Mouse (Mus musculus): ENCODE data around the gene Rpp25. TPM values are rescaled to one million over a fixed set of nuclear protein-coding genes. Genes with fewer than 3 reads are reported as not detected.
A peak's percentile ranks its signal among the peaks of the same experiment; 100 is the strongest.

Rpp25 gene
- polyA plus RNA-seq (2012; rRNA removed) = 15.1 and 16.0 TPM in 2 replicates

- Histone ChIP-seq H3K27ac (ENCODE audit: insufficient read depth, low read length) (peak within 1 kb of the TSS; percentile 11; the same call in 1 of the 2 replicates), H3K4me1 (ENCODE audit: control insufficient read depth, insufficient read depth, low read length) (no peaks in the 10 kb centered on the region), H3K4me3 (ENCODE audit: insufficient read depth, low read length) (peak within 1 kb of the TSS; percentile 43)
- no peak for TF ChIP-seq CTCF (IDR thresholded peaks at IDR 0.05; ENCODE audit: extremely low read depth, insufficient read depth, low read length)
- 0 out of 2 replicates have a peak, but pooled peaks have one; percentile 27 for TF ChIP-seq POLR2A (IDR thresholded peaks at IDR 0.05; ENCODE audit: extremely low read depth, insufficient read depth, low read length)
Observed at GRCm38 (mm10) chr9:57503622-57504380, at the start of gene Rpp25. Rpp25 (plus strand) TSS chr9:57504026.

GRCm38 (mm10) chr9:57459707-57460106 is 44.1 kb upstream of the Rpp25 start:
- TF ChIP-seq CTCF (IDR thresholded peaks at IDR 0.05; ENCODE audit: extremely low read depth, insufficient read depth, low read length) (0 out of 2 replicates have a peak, but pooled peaks have one; percentile 14), POLR2A (IDR thresholded peaks at IDR 0.05; ENCODE audit: extremely low read depth, insufficient read depth, low read length) (no peak)
- Histone ChIP-seq H3K27ac (ENCODE audit: insufficient read depth, low read length) (no peak overlapping the region), H3K4me3 (ENCODE audit: insufficient read depth, low read length) (no peak overlapping the region), H3K4me1 (ENCODE audit: control insufficient read depth, insufficient read depth, low read length) (peaks cover 8% of the 10 kb centered on the region)

GRCm38 (mm10) chr9:57462866-57463265 is 41.0 kb upstream of the Rpp25 start:
- H3K4me1 ChIP-seq (ENCODE audit: control insufficient read depth, insufficient read depth, low read length) = peaks cover 9% of the 10 kb centered on the region
- TF ChIP-seq CTCF (IDR thresholded peaks at IDR 0.05; ENCODE audit: extremely low read depth, insufficient read depth, low read length) = no peak
- TF ChIP-seq POLR2A (IDR thresholded peaks at IDR 0.05; ENCODE audit: extremely low read depth, insufficient read depth, low read length) = no peak
- H3K4me3 ChIP-seq (ENCODE audit: insufficient read depth, low read length) = no peak overlapping the region
- H3K27ac ChIP-seq (ENCODE audit: insufficient read depth, low read length) = no peak overlapping the region

- H3K4me1 ChIP-seq (ENCODE audit: control insufficient read depth, insufficient read depth, low read length) = peaks cover 9% of the 10 kb centered on the region
- TF ChIP-seq POLR2A (IDR thresholded peaks at IDR 0.05; ENCODE audit: extremely low read depth, insufficient read depth, low read length) (no peak), CTCF (IDR thresholded peaks at IDR 0.05; ENCODE audit: extremely low read depth, insufficient read depth, low read length) (no peak)
- H3K4me3 ChIP-seq (ENCODE audit: insufficient read depth, low read length) = peak overlapping the region; percentile 86
- no peak overlapping the region for H3K27ac ChIP-seq (ENCODE audit: insufficient read depth, low read length)
Observed at GRCm38 (mm10) chr9:57466101-57466500, 37.7 kb upstream of the Rpp25 start.

- H3K4me1 ChIP-seq (ENCODE audit: control insufficient read depth, insufficient read depth, low read length) = peaks cover 9% of the 10 kb centered on the region
- TF ChIP-seq POLR2A (IDR thresholded peaks at IDR 0.05; ENCODE audit: extremely low read depth, insufficient read depth, low read length) = no peak
- no peak for TF ChIP-seq CTCF (IDR thresholded peaks at IDR 0.05; ENCODE audit: extremely low read depth, insufficient read depth, low read length)
- H3K4me3 ChIP-seq (ENCODE audit: insufficient read depth, low read length) = peak overlapping the region; percentile 86
- H3K27ac ChIP-seq (ENCODE audit: insufficient read depth, low read length) = peak overlapping the region; percentile 92
Observed at GRCm38 (mm10) chr9:57467271-57467771, 36.5 kb upstream of the Rpp25 start.

- Histone ChIP-seq H3K4me3 (ENCODE audit: insufficient read depth, low read length) (peak within 1 kb of the TSS; percentile 86), H3K27ac (ENCODE audit: insufficient read depth, low read length) (peak within 1 kb of the TSS; percentile 92), H3K4me1 (ENCODE audit: control insufficient read depth, insufficient read depth, low read length) (peaks cover 9% of the 10 kb centered on the region)
- TF ChIP-seq POLR2A (IDR thresholded peaks at IDR 0.05; ENCODE audit: extremely low read depth, insufficient read depth, low read length) = peak; percentile 90
- no peak for TF ChIP-seq CTCF (IDR thresholded peaks at IDR 0.05; ENCODE audit: extremely low read depth, insufficient read depth, low read length)
Observed at GRCm38 (mm10) chr9:57467896-57468549, 35.8 kb upstream of the Rpp25 start, which contains the start of gene Scamp5. Scamp5 (minus strand) TSS chr9:57468060.

GRCm38 (mm10) chr9:57468914-57469313 is 34.9 kb upstream of the Rpp25 start:
- H3K4me1 ChIP-seq (ENCODE audit: control insufficient read depth, insufficient read depth, low read length) = peaks cover 8% of the 10 kb centered on the region
- peak overlapping the region; percentile 86; the same call in 1 of the 2 replicates for H3K4me3 ChIP-seq (ENCODE audit: insufficient read depth, low read length)
- H3K27ac ChIP-seq (ENCODE audit: insufficient read depth, low read length) = no peak overlapping the region
- TF ChIP-seq POLR2A (IDR thresholded peaks at IDR 0.05; ENCODE audit: extremely low read depth, insufficient read depth, low read length) (0 out of 2 replicates have a peak, but pooled peaks have one; percentile 23), CTCF (IDR thresholded peaks at IDR 0.05; ENCODE audit: extremely low read depth, insufficient read depth, low read length) (no peak)

- Histone ChIP-seq H3K27ac (ENCODE audit: insufficient read depth, low read length) (no peak overlapping the region), H3K4me3 (ENCODE audit: insufficient read depth, low read length) (no peak overlapping the region), H3K4me1 (ENCODE audit: control insufficient read depth, insufficient read depth, low read length) (no peaks in the 10 kb centered on the region)
- no peak for TF ChIP-seq POLR2A (IDR thresholded peaks at IDR 0.05; ENCODE audit: extremely low read depth, insufficient read depth, low read length)
- TF ChIP-seq CTCF (IDR thresholded peaks at IDR 0.05; ENCODE audit: extremely low read depth, insufficient read depth, low read length) = peak; percentile 99
Observed at GRCm38 (mm10) chr9:57485774-57486173, 18.1 kb upstream of the Rpp25 start.

GRCm38 (mm10) chr9:57487807-57488206 is 16.0 kb upstream of the Rpp25 start:
- Histone ChIP-seq H3K4me1 (ENCODE audit: control insufficient read depth, insufficient read depth, low read length) (no peaks in the 10 kb centered on the region), H3K4me3 (ENCODE audit: insufficient read depth, low read length) (no peak overlapping the region), H3K27ac (ENCODE audit: insufficient read depth, low read length) (no peak overlapping the region)
- no peak for TF ChIP-seq POLR2A (IDR thresholded peaks at IDR 0.05; ENCODE audit: extremely low read depth, insufficient read depth, low read length)
- no peak for TF ChIP-seq CTCF (IDR thresholded peaks at IDR 0.05; ENCODE audit: extremely low read depth, insufficient read depth, low read length)

All from cortical plate, adult 2 months (tissue).